Mouse (Mus musculus): ENCODE results near the gene Enoph1. TPM values are rescaled to one million over a fixed set of nuclear protein-coding genes. Genes with fewer than 3 reads are reported as not detected.

The Enoph1 gene
- polyA plus RNA-seq, 1 experiment from 2014 or later: 31.2 TPM

GRCm38 (mm10) chr5:100110581-100110980 lies 70.8 kb downstream of the Enoph1 start:
- WGBS (ENCODE audit: insufficient replicate concordance): 70% methylated on average over 3 of the region's 3 CpGs

GRCm38 (mm10) chr5:100113403-100113802 lies 73.6 kb downstream of the Enoph1 start:
- no peaks in the 10 kb centered on the region for H3K4me1 ChIP-seq (ENCODE audit: control insufficient read depth, insufficient read depth, low read length)
- 58% methylated on average over 5 of the region's 5 CpGs for WGBS (ENCODE audit: insufficient replicate concordance)
- no peak overlapping the region for H3K4me3 ChIP-seq (ENCODE audit: low read depth, low read length)
- H3K4me2 ChIP-seq: no peak overlapping the region
- no peaks in the 10 kb centered on the region for H3K27me3 ChIP-seq (ENCODE audit: control insufficient read depth, insufficient read depth, low read length)
- no peak overlapping the region for H3K27ac ChIP-seq (ENCODE audit: low read depth, low read length)
- no peaks in the 10 kb centered on the region for H3K9me3 ChIP-seq (replicated peaks; ENCODE audit: control insufficient read depth, low read length)
- no peak overlapping the region for H3K9ac ChIP-seq (ENCODE audit: low read depth, low read length)
- H3K36me3 ChIP-seq (ENCODE audit: control insufficient read depth, insufficient read depth, low read length): no peaks in the 10 kb centered on the region
- ATAC-seq (replicated peaks; ENCODE audit: insufficient number of reproducible peaks, low FRiP score, low TSS enrichment): no peak

More at GRCm38 (mm10) chr5:100110581-100110980, 70.8 kb downstream of the Enoph1 start:
- Histone ChIP-seq H3K4me3 (ENCODE audit: low read depth, low read length) (no peak overlapping the region), H3K4me2 (no peak overlapping the region), H3K9me3 (replicated peaks; ENCODE audit: control insufficient read depth, low read length) (no peaks in the 10 kb centered on the region), H3K27me3 (ENCODE audit: control insufficient read depth, insufficient read depth, low read length) (no peaks in the 10 kb centered on the region), H3K36me3 (ENCODE audit: control insufficient read depth, insufficient read depth, low read length) (no peaks in the 10 kb centered on the region), H3K9ac (ENCODE audit: low read depth, low read length) (no peak overlapping the region), H3K4me1 (ENCODE audit: control insufficient read depth, insufficient read depth, low read length) (no peaks in the 10 kb centered on the region), H3K27ac (ENCODE audit: low read depth, low read length) (no peak overlapping the region)
- no peak for ATAC-seq (replicated peaks; ENCODE audit: insufficient number of reproducible peaks, low FRiP score, low TSS enrichment)

Other genes with a start within 250 kb of the Enoph1 start
- 0.64 and 0.72 TPM in 2 replicates for gene Vamp9, start 133.7 kb upstream of the Enoph1 start, polyA plus RNA-seq (2014; fragmentation: Nextera tagmentation; extraction: Ambion mirVana)
- gene Hnrnpd, start 61.0 kb upstream of the Enoph1 start, polyA plus RNA-seq (2014; fragmentation: Nextera tagmentation; extraction: Ambion mirVana): 113 and 120 TPM in 2 replicates
- gene 4930524J08Rik, start 60.9 kb upstream of the Enoph1 start, polyA plus RNA-seq (2014; fragmentation: Nextera tagmentation; extraction: Ambion mirVana): 1.5 and 1.7 TPM in 2 replicates
- gene Hnrnpdl, start 321 bp upstream of the Enoph1 start, polyA plus RNA-seq (2014; fragmentation: Nextera tagmentation; extraction: Ambion mirVana): 117 and 125 TPM in 2 replicates
- gene Tmem150c, start 119.8 kb downstream of the Enoph1 start, polyA plus RNA-seq (2014; fragmentation: Nextera tagmentation; extraction: Ambion mirVana): 0.54 and 1.0 TPM in 2 replicates